Mouse (Mus musculus) forebrain, embryonic 10.5 days (tissue): ENCODE data around the gene Insyn1. TPM values are rescaled to one million over a fixed set of nuclear protein-coding genes. Genes with fewer than 3 reads are reported as not detected.

Experiments
- DNase-seq: peaks from one replicate; pipeline ENCODE4 v3.0.0-alpha.2; 2017; ENCODE audit warnings: low spot score; ENCODE audit errors: extremely low spot score
- H3K27ac ChIP-seq: fragments of 300-500 bp; sonication (generic); 2 replicates; pipeline ENCODE4 v1.5.1; 2016; ENCODE audit warnings: mild to moderate bottlenecking
- H3K27me3 ChIP-seq: fragments of 300-500 bp; sonication (generic); 2 replicates; pipeline ENCODE4 v1.6.1; 2016; ENCODE audit warnings: mild to moderate bottlenecking; ENCODE audit not compliant: poor library complexity, severe bottlenecking
- H3K36me3 ChIP-seq: fragments of 300-500 bp; sonication (generic); replicated peaks from 2 replicates; pipeline ENCODE4 v1.6.1; 2016; ENCODE audit warnings: mild to moderate bottlenecking, moderate library complexity
- H3K4me1 ChIP-seq: fragments of 300-500 bp; sonication (generic); 2 replicates; pipeline ENCODE4 v1.6.1; 2016
- H3K4me3 ChIP-seq: fragments of 300-500 bp; sonication (generic); 2 replicates; pipeline ENCODE4 v1.5.1; 2016; ENCODE audit warnings: mild to moderate bottlenecking, moderate library complexity
- H3K9me3 ChIP-seq: fragments of 300-500 bp; sonication (generic); 2 replicates; pipeline ENCODE4 v1.6.1; 2016; ENCODE audit warnings: mild to moderate bottlenecking, moderate library complexity
- WGBS: fragments of 180-500 bp; shearing (Covaris S2); methylation state at CpG from one replicate; pipeline ENCODE4 v1.1.7; 2016; 5-methylcytosine and 5-hydroxymethylcytosine counted together
- polyA plus RNA-seq: library from polyadenylated mRNA; unstranded; fragments of >200 nt; fragmentation: Nextera tagmentation; extraction: Ambion mirVana; gene quantifications from 2 replicates; pipeline ENCODE4 v1.2.1, GENCODE M21; 2016

The Insyn1 gene
- 0.66 TPM in 2 replicates for polyA plus RNA-seq

DNA sequence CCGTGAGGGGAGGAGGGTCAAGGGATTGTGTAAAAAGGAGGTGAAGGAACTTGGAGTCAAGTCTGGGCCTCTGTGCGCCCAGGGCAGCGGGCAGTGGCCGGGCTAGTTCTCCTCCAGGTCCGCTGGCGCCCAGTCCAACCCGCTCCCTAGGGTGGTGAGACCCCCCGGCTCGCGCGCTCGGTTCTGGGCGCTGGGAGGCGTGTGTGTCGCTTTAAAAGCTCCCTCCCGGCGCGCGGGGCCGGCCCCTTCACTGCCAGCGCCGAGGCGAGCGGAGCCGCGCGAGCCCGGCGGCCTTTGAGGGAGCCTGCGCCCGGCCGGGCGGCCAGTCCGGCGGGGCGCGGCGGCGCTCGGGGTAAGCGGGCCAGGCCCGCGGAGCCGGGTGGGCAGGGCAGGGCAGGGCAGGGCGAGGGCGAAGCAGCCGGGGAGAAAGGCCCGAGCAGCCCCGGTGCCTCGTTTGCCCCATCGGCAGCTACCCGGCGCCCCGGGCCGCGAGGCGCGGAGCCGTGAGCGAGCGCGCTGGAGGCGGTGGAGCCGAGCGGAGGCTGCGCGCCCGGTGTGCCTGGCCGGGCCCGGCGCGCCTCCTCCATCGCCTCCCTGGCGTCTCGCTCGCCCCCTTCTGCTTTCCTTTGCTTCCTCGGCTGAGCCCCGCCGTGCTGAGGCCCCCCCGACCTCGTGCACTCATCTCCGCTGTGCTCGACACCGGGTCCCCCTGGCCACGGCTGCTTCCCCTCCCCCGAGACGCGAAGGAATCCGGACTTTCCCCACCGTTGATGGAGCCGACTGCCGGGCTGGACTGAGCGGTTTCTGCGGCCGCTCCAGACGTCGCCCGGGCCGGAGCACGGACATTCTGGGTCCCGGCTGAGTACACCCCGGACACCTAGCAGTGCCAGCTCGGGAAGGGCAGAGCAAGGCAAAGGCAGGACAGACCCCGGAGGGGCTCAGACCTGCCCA is at the start of gene Insyn1:
TSS of gene Insyn1 (plus strand) at position 753 of the 951 bp plus-strand sequence.
- peaks cover 92% of the 10 kb centered on the region for H3K27me3 ChIP-seq
- WGBS = under 1% methylated on average over 89 of the region's 104 CpGs

DNA sequence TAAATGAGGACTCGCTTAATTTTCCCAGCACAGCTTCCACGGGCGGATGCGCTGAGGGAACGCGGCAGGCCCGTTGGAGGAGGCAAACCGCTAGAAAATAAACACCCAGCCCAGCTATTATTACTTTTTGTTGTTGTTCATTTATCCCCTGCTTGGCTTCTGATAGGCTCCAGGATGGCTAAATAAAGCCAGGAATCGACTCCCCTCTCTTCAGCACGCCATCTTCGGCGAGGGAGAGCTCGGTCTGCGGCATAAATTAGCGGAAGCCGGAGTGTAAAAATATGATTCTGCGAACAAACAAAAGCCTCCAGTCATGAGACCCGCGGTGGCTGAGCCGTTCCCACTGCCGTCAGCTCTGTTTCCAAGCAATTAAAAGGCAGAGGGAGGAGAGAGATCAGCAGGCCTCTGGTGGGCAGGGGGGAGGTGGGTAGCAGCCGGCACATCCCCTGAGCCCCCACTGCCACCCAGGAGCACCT is 49.4 kb upstream of the Insyn1 start:
- Histone ChIP-seq H3K4me1 (peaks cover 55% of the 10 kb centered on the region), H3K4me3 (peak overlapping the region; percentile 8; the same call in 1 of the 2 replicates), H3K36me3 (no peaks in the 10 kb centered on the region), H3K27ac (peak overlapping the region; percentile 78), H3K27me3 (peaks cover 19% of the 10 kb centered on the region), H3K9me3 (no peaks in the 10 kb centered on the region)
- DNase-seq = no peak
- WGBS = 56% methylated on average over 22 of the region's 22 CpGs

More for the DNA sequence above, at the start of gene Insyn1:
- Histone ChIP-seq H3K9me3 (no peaks in the 10 kb centered on the region), H3K36me3 (no peaks in the 10 kb centered on the region), H3K27ac (peak within 1 kb of the TSS; percentile 88), H3K4me3 (peak within 1 kb of the TSS; percentile 76), H3K4me1 (peaks cover 37% of the 10 kb centered on the region)
- peak; percentile 69 for DNase-seq

DNA sequence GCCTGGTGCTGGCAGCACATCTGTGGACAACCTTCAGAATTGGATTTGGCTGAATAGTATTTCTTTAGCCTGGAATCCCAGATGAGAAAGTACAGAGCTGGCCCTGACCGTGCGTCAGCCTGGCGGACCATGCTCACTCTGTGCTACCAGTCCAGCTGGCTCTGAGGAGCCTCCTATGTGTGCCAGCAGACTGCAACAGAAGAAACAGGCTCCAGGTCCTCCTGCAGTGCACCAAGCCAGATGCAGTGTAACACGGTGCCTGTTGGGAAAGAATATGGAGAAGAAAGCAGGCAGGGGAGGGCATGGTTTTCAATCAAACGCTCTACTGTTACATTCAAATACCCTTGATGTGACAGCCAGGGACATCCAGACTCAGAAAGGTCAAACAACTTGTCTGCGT is 48.3 kb upstream of the Insyn1 start:
- WGBS = 88% methylated on average over 6 of the region's 6 CpGs
- Histone ChIP-seq H3K27ac (peak overlapping the region; percentile 58; the same call in 1 of the 2 replicates), H3K9me3 (no peaks in the 10 kb centered on the region), H3K4me3 (no peak overlapping the region), H3K4me1 (peaks cover 56% of the 10 kb centered on the region), H3K27me3 (peaks cover 19% of the 10 kb centered on the region), H3K36me3 (no peaks in the 10 kb centered on the region)
- no peak for DNase-seq

DNA sequence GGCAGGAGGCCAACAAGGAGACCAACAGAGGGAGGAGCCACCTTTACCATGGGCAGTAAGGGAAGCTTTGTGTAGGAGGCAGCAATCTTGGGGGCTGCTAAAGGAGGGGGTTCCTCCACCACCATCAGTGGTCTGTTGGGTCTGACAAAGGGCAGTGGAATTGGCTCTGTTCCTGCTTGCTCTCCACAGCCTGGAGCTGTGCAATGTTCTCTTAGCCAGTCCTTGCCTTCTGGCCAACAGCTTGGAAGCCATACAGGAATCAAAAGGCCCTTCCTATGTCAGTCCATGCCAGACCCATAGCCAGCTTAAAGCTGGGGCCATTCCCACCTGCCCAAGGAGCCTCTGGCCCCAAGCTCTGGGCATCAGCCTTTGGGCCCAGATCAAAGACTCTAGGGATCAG is 47.8 kb upstream of the Insyn1 start:
- peak overlapping the region; percentile 58; the same call in 1 of the 2 replicates for H3K27ac ChIP-seq
- no peak overlapping the region for H3K4me3 ChIP-seq
- DNase-seq = no peak
- H3K9me3 ChIP-seq = no peaks in the 10 kb centered on the region
- peaks cover 56% of the 10 kb centered on the region for H3K4me1 ChIP-seq
- peaks cover 19% of the 10 kb centered on the region for H3K27me3 ChIP-seq
- H3K36me3 ChIP-seq = no peaks in the 10 kb centered on the region

DNA sequence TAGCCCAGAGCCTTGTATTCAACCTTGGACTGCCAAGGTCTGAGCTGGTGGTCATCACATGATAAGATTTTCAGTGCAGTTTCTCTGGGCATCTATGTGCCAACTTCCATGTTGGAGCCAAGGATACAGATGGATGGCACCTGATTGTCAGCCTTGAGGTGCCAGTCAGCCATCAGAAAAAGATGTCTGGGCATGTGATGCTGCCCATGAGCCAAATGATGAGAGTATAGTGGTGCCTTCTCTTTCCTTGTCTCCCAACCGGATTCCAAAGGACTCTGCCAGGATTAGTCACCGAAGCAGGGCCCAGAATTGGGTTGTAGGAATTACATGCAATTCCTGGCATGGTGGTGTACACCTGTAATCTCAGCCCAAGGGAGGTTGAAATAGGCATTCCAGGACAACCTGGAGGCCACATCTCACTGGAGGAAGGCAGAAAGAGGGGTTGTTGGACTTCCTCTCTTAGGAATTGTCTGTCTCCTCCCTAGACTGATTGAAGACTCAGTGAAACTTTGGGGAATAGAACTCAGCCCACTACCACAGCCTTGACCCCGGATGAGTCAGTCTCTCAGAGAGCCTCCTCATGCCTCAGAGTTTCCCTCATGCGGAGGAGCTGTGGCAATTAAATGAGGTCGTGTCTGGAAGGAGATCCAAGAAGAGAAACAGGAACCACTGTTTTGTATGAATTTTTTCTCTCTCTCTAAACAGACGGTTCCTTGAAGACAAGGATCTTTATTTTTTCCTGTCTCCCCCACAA is 46.9 kb upstream of the Insyn1 start:
- H3K4me3 ChIP-seq = no peak overlapping the region
- H3K9me3 ChIP-seq = no peaks in the 10 kb centered on the region
- peaks cover 14% of the 10 kb centered on the region for H3K27me3 ChIP-seq
- H3K36me3 ChIP-seq = no peaks in the 10 kb centered on the region
- DNase-seq = no peak
- WGBS = 76% methylated on average over 6 of the region's 6 CpGs
- H3K27ac ChIP-seq = no peak overlapping the region
- H3K4me1 ChIP-seq = peaks cover 57% of the 10 kb centered on the region

DNA sequence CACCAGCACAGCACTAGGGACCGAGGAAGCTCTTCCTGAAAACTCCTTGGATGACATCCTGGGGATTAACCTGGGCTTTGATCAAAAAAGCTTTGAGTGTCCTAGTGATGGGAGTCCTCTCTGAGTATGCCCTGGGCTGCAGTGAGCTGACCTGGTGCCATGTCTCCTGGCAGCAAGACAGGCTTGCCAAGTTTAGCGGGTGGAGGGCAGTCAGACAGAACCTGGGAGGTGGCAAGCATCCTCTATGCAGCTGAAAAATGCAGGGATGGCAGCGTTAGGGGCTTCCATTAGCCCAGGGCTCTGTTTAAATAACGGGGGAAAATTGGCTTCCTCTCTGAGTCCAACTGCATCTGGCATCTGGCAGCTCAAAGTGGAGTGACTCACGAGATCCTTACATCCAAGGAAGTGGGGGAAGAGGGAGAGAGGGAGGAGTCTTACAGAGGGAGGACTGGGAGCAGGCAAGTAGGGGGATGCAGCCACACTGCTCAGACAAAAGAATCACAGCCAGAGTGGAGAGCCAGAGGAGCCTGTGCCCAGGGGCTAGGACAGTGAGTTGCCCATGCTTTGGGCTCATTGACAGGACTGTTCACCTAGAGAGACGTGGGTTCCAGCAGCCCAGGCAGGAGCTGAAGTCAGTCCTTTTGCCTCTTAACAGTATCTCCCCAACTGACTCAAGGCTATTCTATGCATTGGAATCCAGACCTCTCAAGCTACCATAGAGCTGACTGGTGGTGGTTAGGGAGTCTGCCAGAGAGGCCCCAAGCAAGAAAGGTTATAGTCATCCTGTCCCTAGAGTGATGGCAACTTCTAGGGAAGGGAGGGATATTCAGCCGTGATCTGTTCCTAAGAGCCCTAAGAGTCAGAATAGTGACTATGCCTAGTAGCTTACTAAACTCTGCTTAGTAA is 46.0 kb upstream of the Insyn1 start:
- H3K9me3 ChIP-seq = no peaks in the 10 kb centered on the region
- peaks cover 13% of the 10 kb centered on the region; the same call in 1 of the 2 replicates for H3K27me3 ChIP-seq
- DNase-seq = no peak
- H3K4me3 ChIP-seq = no peak overlapping the region
- no peaks in the 10 kb centered on the region for H3K36me3 ChIP-seq
- WGBS = 60% methylated on average over 7 of the region's 7 CpGs
- peaks cover 66% of the 10 kb centered on the region for H3K4me1 ChIP-seq
- H3K27ac ChIP-seq = peak overlapping the region; percentile 25; the same call in 1 of the 2 replicates

DNA sequence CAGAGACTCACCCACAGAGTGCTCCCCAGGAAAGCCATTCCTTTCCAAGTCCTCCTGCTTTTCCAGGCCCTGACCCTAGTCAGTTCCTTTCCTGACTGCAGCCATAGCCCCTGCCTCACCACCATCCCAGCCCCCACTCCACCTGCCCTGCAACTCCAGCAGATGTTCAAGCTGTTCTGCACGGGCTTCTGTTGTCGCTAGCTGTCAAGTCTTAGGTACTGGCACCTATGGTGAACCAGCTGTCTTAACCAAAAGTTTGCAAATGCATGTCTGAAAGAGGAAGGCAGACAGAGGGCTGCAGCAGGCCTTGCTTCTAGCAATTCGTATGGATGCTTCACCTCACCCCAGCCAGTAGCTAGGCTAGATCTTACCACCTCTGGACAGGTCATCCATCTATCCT is 45.3 kb upstream of the Insyn1 start:
- Histone ChIP-seq H3K36me3 (no peaks in the 10 kb centered on the region), H3K4me1 (peaks cover 66% of the 10 kb centered on the region), H3K27me3 (peaks cover 7% of the 10 kb centered on the region; the same call in 1 of the 2 replicates), H3K4me3 (no peak overlapping the region), H3K27ac (no peak overlapping the region), H3K9me3 (no peaks in the 10 kb centered on the region)
- no peak for DNase-seq
- 82% methylated on average over 3 of the region's 3 CpGs for WGBS

DNA sequence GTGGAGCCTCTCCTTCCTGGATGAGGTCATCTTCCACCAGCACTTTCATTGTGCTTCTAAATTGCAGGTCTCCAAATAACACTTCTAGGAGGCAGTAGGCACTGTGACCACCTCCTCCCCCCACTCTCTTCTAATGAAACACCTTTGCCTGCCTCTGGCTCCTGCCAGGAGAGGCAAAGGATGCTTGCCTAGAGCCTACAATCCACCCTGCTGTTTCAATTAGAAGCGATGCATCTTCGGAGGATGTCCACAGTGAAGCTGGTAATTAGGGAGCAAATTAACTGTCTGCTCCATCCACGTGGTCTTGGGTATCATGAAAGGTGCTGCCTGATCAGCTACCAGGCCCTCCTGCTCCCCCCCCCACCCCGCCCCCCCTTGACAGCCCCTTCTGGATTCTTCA is 41.6 kb upstream of the Insyn1 start:
- Histone ChIP-seq H3K27me3 (peaks cover 3% of the 10 kb centered on the region; the same call in 1 of the 2 replicates), H3K27ac (peak overlapping the region; percentile 16; the same call in 1 of the 2 replicates), H3K4me1 (peaks cover 50% of the 10 kb centered on the region), H3K36me3 (no peaks in the 10 kb centered on the region), H3K4me3 (no peak overlapping the region), H3K9me3 (no peaks in the 10 kb centered on the region)
- WGBS = 25% methylated on average over 4 of the region's 4 CpGs
- no peak for DNase-seq

DNA sequence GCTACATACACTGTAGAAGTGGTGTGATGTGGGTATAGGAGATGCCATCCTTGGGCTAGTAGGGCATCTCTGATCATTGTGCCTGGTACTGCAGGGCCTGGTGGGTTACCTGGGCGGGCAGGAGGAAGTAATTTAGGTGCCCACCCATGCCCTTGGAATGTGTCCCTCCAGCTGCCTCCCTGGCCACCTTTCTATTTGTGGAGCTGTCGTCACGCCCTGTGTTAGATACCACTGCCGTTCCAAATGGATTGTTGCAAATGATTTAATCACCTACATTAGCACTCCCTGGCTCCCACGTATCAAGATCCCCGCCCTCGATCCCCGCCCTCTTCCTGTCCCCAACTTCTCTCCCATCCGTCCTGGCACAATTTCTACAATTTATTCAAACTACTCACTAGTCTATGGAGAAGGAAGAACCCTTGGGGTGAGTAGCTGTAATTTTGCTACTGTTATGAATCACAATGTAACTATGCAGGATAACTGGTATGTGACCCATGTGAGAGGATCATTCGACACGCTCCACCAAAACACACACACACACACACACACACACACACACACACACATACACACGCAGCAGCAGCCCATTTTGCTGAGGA is 40.3 kb upstream of the Insyn1 start:
- Histone ChIP-seq H3K27ac (no peak overlapping the region), H3K9me3 (no peaks in the 10 kb centered on the region), H3K4me1 (peaks cover 40% of the 10 kb centered on the region), H3K27me3 (peaks cover 3% of the 10 kb centered on the region; the same call in 1 of the 2 replicates), H3K4me3 (no peak overlapping the region), H3K36me3 (no peaks in the 10 kb centered on the region)
- WGBS = 84% methylated on average over 12 of the region's 12 CpGs
- no peak for DNase-seq

DNA sequence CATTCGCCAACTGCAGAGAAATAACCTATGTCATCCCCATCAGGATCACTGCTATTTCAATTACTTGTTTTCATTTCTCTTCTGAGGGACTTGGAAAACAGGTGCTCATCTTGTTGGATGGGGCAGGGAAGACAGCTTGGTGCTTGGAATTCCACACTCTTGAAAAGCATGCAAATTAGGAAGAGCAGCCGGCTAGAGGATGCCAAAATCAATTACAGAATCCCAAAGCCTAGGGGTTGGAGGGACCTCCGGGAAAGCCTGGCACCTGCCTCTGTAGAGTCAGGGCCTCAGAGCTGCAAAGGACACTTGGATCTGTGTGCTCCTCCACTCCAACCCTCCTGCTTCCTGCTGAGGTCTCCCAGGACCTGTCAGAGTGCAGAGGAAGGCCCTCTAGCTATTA is 38.9 kb upstream of the Insyn1 start:
- no peak overlapping the region for H3K4me3 ChIP-seq
- 43% methylated on average over 3 of the region's 3 CpGs for WGBS
- H3K27ac ChIP-seq = no peak overlapping the region

DNA sequence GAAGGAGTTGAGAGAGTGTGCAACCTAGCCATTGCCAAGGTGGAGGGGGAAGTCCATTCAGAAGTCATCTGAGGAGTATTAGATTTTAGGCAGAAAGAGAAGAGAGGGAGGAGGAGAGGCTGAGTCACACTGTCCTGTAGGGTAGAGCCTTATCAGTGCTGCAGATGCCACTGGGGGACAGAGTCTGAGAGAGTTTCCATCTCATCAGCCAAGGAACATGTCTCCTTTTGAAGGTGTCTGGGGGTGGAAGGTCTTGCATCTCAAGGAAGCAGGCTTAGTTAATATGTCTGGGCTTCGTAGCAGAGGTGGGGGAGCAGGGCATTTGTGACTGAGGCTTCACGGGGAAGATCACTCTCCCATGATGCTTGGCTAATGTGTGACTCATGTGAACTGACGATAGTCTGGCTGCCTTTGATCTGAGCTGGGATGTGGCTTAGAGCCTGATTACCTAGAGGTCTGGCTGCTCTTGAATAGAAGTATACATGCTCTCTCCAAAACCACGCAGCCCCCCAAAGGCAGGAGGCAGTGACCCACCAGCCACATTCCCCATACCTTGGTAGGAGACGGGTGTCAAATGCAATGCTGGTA is 34.5 kb upstream of the Insyn1 start:
- Histone ChIP-seq H3K36me3 (no peaks in the 10 kb centered on the region), H3K9me3 (no peaks in the 10 kb centered on the region), H3K27me3 (peaks cover 33% of the 10 kb centered on the region), H3K4me1 (peaks cover 50% of the 10 kb centered on the region), H3K27ac (no peak overlapping the region), H3K4me3 (no peak overlapping the region)
- WGBS = 88% methylated on average over 5 of the region's 5 CpGs
- DNase-seq = no peak

More for the DNA sequence above, 38.9 kb upstream of the Insyn1 start:
- H3K27me3 ChIP-seq = peaks cover 10% of the 10 kb centered on the region; the same call in 1 of the 2 replicates
- H3K9me3 ChIP-seq = no peaks in the 10 kb centered on the region
- peaks cover 30% of the 10 kb centered on the region for H3K4me1 ChIP-seq
- no peak for DNase-seq
- H3K36me3 ChIP-seq = no peaks in the 10 kb centered on the region
